Mouse (Mus musculus): ENCODE data around the gene Kmo. TPM values are rescaled to one million over a fixed set of nuclear protein-coding genes. Genes with fewer than 3 reads are reported as not detected.

Kmo gene
- polyA plus RNA-seq, 1 experiment = 0.08 TPM

DNA sequence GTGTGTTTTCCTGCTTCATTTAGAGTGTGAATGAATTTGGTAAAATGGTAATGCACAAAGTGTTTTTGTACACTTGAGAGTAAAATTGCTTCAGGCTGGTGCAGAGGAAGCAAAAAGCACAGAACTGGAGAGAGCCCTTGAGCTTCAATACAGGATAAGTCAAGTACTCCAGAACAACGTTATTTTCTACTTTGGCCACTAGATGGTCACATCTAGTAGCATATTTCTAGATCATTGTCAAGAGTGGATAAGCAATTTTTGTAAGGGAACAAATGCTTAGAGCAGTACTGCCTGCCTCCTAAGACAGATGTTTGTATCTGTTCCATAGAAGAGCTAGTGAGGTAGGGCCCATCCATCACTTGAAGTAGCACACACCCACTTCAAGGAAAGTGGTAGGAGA is 51.4 kb downstream of the Kmo start:
- peak; percentile 25 for DNase-seq (ENCODE audit: low read depth)
- TF ChIP-seq POLR2A (IDR thresholded peaks at IDR 0.05; ENCODE audit: borderline replicate concordance, extremely low read depth, insufficient read depth, insufficient read length, poor library complexity, severe bottlenecking) = no peak
- TF ChIP-seq CTCF (IDR thresholded peaks at IDR 0.05; ENCODE audit: borderline replicate concordance, extremely low read depth, insufficient read depth, insufficient read length) = no peak

- DNase-seq (ENCODE audit: low read depth) = no peak
- TF ChIP-seq POLR2A (IDR thresholded peaks at IDR 0.05; ENCODE audit: borderline replicate concordance, extremely low read depth, insufficient read depth, insufficient read length, poor library complexity, severe bottlenecking) = no peak
- TF ChIP-seq CTCF (IDR thresholded peaks at IDR 0.05; ENCODE audit: borderline replicate concordance, extremely low read depth, insufficient read depth, insufficient read length) = no peak
These were observed 53.6 kb downstream of the Kmo start for GRCm38 (mm10) chr1:175673563-175674325.

DNA sequence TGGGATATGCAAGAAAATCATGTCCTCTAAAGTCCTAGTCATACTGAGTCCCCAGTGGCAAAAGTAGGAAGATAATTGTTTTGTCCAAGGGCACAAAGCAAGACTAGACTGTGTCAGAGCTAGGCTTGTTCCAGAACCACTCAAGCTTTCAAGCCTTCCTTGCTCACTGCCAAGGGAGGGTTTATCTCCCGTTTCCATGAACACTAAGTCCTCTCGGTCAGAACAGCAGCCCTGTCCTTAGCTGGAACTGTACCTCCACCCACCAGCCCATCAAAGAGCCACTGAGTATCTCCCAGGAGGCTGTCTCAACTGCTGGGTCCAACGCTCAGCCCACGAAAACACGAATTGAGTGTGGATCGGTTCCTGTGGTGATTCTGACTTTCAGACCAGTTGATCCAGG is 54.9 kb downstream of the Kmo start:
- TF ChIP-seq CTCF (IDR thresholded peaks at IDR 0.05; ENCODE audit: borderline replicate concordance, extremely low read depth, insufficient read depth, insufficient read length) = no peak
- TF ChIP-seq POLR2A (IDR thresholded peaks at IDR 0.05; ENCODE audit: borderline replicate concordance, extremely low read depth, insufficient read depth, insufficient read length, poor library complexity, severe bottlenecking) = no peak
- no peak for DNase-seq (ENCODE audit: low read depth)

DNA sequence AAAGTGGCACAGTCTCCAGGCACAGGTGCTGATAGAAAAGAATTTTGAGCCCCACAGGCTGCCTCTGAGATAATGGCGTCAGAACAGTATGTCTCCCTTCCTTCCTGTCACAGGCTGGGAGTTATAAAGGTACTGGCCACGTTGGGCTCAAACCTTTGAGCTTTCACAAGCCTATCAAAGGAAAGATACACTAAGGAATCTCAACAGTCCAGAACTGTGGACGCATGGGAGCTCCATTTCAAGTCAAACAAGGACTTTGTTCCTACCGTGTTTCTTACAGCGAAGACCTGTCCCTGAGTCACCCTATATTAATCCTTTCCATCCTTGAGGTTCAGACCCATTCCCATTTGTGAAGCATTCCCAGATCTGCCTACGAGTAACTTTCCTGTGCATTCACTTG is 57.3 kb downstream of the Kmo start:
- no peak for DNase-seq (ENCODE audit: low read depth)
- TF ChIP-seq POLR2A (IDR thresholded peaks at IDR 0.05; ENCODE audit: borderline replicate concordance, extremely low read depth, insufficient read depth, insufficient read length, poor library complexity, severe bottlenecking) = no peak
- no peak for TF ChIP-seq CTCF (IDR thresholded peaks at IDR 0.05; ENCODE audit: borderline replicate concordance, extremely low read depth, insufficient read depth, insufficient read length)

- DNase-seq (ENCODE audit: low read depth) = no peak
- TF ChIP-seq POLR2A (IDR thresholded peaks at IDR 0.05; ENCODE audit: borderline replicate concordance, extremely low read depth, insufficient read depth, insufficient read length, poor library complexity, severe bottlenecking) (no peak), CTCF (IDR thresholded peaks at IDR 0.05; ENCODE audit: borderline replicate concordance, extremely low read depth, insufficient read depth, insufficient read length) (no peak)
These were observed 60.8 kb downstream of the Kmo start for GRCm38 (mm10) chr1:175680995-175681394.

DNA sequence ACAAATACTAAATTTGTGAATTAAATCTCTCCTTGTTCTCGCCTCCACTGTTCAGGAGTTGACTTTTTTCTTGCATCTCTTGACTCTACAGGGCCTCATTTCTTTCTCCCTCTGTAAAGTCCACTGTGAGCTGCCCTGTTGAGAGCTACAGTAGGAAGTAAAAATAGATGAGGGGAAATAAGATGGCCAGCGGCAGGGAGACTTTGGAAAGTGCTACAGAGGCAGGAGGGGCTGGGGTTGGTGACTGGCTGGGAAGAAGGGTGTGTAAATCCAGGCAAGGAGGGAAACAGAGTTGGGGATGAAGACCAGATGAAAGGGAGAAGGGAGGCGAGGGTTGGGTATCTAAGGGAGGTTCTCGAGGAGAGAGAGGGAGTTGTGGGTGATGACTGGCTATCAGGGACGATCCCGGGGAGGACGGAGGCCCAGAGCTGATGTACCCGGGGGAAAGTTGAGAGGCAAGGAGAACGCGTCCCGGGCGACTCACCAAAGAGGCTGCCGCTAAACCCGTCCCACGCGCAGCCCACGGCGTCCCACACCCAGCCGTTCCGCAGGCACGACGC is 71.6 kb downstream of the Kmo start:
- DNase-seq (ENCODE audit: low read depth) = no peak
- TF ChIP-seq CTCF (IDR thresholded peaks at IDR 0.05; ENCODE audit: borderline replicate concordance, extremely low read depth, insufficient read depth, insufficient read length) (no peak), POLR2A (IDR thresholded peaks at IDR 0.05; ENCODE audit: borderline replicate concordance, extremely low read depth, insufficient read depth, insufficient read length, poor library complexity, severe bottlenecking) (no peak)

- peak; percentile 100 for DNase-seq (ENCODE audit: low read depth)
- TF ChIP-seq POLR2A (IDR thresholded peaks at IDR 0.05; ENCODE audit: borderline replicate concordance, extremely low read depth, insufficient read depth, insufficient read length, poor library complexity, severe bottlenecking) = peak; percentile 99
- no peak for TF ChIP-seq CTCF (IDR thresholded peaks at IDR 0.05; ENCODE audit: borderline replicate concordance, extremely low read depth, insufficient read depth, insufficient read length)
These were observed 72.2 kb downstream of the Kmo start, which contains the start of the genes Opn3 and Chml for GRCm38 (mm10) chr1:175692246-175692996. Gene Opn3 (minus strand): TSS chr1:175692776. Gene Chml (minus strand): TSS chr1:175692901.

DNA sequence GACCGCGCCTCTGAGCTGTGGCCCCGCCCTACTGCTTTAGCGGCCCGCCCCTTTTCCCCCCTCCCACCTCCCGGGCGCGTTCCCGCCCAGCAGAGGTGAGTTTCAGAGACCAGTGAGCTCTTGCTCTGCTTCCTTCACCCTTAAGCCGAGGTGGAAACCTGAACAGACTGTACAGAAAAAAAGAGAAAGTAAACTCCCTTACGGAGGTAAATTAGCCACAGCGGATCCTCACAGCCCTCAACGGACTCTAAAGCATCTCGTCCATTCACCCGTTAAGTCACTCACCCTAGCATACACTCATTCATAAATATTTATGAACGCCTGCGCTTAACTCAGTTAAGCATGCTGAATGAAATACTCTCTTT is 72.8 kb downstream of the Kmo start:
- TF ChIP-seq CTCF (IDR thresholded peaks at IDR 0.05; ENCODE audit: borderline replicate concordance, extremely low read depth, insufficient read depth, insufficient read length) (no peak), POLR2A (IDR thresholded peaks at IDR 0.05; ENCODE audit: borderline replicate concordance, extremely low read depth, insufficient read depth, insufficient read length, poor library complexity, severe bottlenecking) (no peak)
- no peak for DNase-seq (ENCODE audit: low read depth)

DNA sequence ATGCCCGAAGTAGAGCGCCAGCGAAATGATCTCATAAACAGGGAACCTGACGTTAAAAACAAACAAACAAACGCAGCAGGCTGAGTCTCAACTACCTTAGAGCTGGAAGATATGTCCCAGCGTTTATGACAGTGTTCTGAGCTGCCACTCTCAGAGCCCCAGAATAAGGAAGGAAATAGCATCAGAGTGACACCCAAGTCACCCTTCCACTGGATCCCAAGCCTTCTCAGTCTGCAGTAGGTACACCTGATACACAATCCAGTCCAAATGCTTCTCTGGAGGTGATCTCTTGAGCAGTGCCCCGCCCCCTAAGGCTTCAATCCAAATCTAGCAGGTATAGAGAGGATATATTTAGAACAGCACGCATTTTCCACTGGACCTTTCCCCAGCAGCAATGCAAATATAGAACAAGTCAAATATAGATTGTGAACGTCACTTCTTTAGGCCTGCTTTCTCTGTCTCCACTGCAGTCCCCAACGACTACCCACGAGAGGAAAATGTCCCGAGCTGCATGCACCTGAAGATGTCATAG is 73.3 kb downstream of the Kmo start:
- no peak for TF ChIP-seq POLR2A (IDR thresholded peaks at IDR 0.05; ENCODE audit: borderline replicate concordance, extremely low read depth, insufficient read depth, insufficient read length, poor library complexity, severe bottlenecking)
- no peak for TF ChIP-seq CTCF (IDR thresholded peaks at IDR 0.05; ENCODE audit: borderline replicate concordance, extremely low read depth, insufficient read depth, insufficient read length)

GRCm38 (mm10) chr1:175698293-175698692 is 78.1 kb downstream of the Kmo start, which contains the start of gene Wdr64:
Gene Wdr64 (plus strand): TSS chr1:175698593.
- TF ChIP-seq POLR2A (IDR thresholded peaks at IDR 0.05; ENCODE audit: borderline replicate concordance, extremely low read depth, insufficient read depth, insufficient read length, poor library complexity, severe bottlenecking) (no peak), CTCF (IDR thresholded peaks at IDR 0.05; ENCODE audit: borderline replicate concordance, extremely low read depth, insufficient read depth, insufficient read length) (no peak)
- DNase-seq (ENCODE audit: low read depth) = no peak

More for the DNA sequence above, 73.3 kb downstream of the Kmo start:
- no peak for DNase-seq (ENCODE audit: low read depth)

DNA sequence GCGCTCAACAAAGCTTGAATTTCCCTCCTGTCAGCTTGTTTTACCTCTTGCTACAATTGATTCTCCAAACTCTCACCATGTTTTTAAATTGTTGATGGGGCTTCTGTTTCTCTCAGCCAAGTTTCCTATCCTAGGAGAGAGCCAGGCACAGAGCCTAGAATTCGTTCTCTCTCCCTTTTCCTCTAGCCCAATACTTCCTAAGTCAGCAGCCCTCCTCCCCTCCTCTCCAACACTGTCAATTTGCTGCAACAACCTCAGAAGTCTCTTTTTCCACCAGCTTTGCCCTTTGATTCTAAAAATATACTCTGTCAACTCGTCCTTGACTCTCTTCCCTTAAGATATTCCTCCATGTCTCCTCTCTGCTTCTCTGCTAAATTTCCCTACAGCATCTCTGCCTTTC is 79.2 kb downstream of the Kmo start:
- TF ChIP-seq POLR2A (IDR thresholded peaks at IDR 0.05; ENCODE audit: borderline replicate concordance, extremely low read depth, insufficient read depth, insufficient read length, poor library complexity, severe bottlenecking) (no peak), CTCF (IDR thresholded peaks at IDR 0.05; ENCODE audit: borderline replicate concordance, extremely low read depth, insufficient read depth, insufficient read length) (no peak)
- DNase-seq (ENCODE audit: low read depth) = no peak

Measured in brain, embryonic 14.5 days (tissue).